Mouse (Mus musculus) kidney, adult 8-10 months (tissue): ENCODE measurements around the gene Scrg1.
A peak's percentile ranks its signal among the peaks of the same experiment; 100 is the strongest.
"Not testable (repeated sequence)": the region's sequence is repeated elsewhere in the genome, so short reads cannot be mapped to it uniquely, and the experiment has no call there.

ENCODE experiments used
- DNase-seq, 2 experiments: peaks; one replicate each; pipeline ENCODE4 v3.0.0; 2022

The Scrg1 gene

GRCm38 (mm10) chr8:57511316-57512118, 55.8 kb downstream of the Scrg1 start, which contains the start of gene Hmgb2:
Hmgb2 (plus strand) TSS chr8:57511907.
- DNase-seq = peak; percentile 100

DNA sequence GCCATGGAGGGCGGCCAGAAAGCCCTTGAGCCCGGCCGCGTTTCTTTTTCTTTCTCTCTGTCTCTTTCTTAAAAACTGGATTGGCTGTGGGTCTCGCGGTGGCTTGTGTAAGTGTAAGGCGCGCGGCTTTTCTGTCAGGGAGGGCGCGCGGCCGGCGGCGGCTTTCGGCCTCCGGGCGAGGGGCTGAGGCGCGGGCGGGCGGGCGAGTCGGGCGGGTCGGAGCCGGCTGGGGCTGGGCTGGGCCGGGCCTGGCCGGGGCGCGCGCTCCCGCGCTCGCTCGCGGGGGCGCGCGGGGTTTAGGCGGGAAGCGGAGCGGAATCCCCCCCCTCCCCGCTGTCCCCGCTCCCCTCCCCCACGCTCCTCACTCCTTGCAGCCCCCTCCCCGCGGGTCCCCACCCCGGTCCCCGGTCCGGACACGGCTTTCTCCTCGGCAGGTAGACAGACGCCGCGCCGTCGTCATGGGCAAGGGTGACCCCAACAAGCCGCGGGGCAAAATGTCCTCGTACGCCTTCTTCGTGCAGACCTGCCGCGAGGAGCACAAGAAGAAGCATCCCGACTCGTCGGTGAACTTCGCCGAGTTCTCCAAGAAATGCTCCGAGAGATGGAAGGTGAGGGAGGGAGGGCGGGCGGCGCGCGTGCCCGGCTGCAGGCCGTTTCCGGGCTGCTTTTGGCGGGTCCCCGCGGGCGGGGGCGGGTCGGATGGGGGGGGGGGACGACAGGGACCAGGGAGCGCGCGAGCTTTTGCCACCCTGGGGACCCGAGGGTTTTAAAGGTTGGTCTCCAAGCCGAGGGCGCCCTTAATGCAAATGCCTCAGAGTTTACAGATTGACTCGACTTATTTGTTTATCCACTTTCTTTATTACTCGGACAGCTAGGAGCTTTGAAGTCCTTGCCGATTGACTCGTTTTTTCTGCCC, 56.7 kb downstream of the Scrg1 start:
- no peak for DNase-seq

DNA sequence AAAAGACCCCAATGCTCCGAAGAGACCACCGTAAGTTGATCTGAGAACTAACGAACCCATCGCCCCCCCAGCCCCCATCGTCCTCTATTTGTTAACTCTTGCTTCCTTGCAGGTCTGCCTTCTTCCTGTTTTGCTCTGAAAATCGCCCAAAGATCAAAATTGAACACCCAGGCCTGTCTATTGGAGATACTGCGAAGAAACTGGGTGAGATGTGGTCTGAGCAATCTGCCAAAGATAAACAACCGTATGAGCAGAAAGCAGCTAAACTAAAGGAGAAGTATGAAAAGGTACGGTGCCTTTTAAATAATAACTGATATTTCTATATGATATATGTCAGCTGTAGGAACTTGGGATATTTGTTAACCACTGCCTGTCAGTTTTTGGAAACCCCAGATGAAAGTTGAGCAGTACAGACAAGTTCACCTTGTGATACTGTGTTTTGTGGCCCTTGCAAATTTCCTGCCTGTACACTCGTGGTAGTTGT, 57.5 kb downstream of the Scrg1 start:
- DNase-seq = not testable (repeated sequence)

DNA sequence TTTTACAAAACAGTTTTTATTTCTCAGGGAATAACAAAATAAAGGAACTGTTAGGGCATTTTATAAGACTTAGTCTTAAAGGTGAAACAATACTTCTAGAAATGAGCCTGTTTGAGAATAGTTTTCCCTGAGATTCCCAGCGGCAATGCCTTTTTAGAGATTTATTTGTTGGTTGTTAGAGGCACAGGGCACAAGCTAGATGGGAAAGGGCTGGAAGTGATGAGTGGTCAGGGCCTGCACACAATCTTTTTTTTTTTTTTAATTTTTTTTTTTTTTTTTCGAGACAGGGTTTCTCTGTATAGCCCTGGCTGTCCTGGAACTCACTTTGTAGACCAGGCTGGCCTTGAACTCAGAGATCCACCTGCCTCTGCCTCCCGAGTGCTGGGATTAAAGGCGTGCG, 61.0 kb downstream of the Scrg1 start:
- DNase-seq = not testable (repeated sequence)

DNA sequence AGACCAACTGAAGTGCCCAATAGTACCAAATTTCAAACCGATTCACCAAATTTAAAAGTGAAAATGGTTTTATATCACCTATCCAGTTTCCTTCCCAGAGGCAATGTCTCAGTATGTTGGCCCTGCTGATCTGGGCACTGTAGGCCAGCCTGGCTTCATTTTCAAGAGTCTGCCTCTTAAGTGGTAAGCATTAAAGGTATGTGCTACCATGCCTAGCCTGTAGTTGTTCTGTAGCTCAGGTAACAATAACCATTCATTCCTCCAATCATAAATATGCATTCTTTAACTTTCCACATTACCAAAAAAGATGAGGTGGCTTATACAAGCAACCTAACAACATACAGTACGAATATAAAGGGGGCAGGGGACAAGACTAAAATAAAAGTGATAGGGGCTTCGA, 62.0 kb downstream of the Scrg1 start:
- no peak for DNase-seq

GRCm38 (mm10) chr8:57520186-57520786, 64.6 kb downstream of the Scrg1 start:
- no peak for DNase-seq
